Mouse (Mus musculus): ENCODE results near the gene Dock9.

- TF ChIP-seq POLR2A (IDR thresholded peaks at IDR 0.05; ENCODE audit: insufficient read length, low read depth) (no peak), CEBPB (IDR thresholded peaks at IDR 0.05; ENCODE audit: insufficient read depth, poor library complexity, severe bottlenecking) (no peak), MAX (IDR thresholded peaks at IDR 0.05; ENCODE audit: low read depth) (no peak), REST (IDR thresholded peaks at IDR 0.05; ENCODE audit: insufficient read depth, insufficient read length) (no peak), USF1 (IDR thresholded peaks at IDR 0.05; ENCODE audit: low read depth) (no peak)
Measured at GRCm38 (mm10) chr14:121793639-121794038, 4.0 kb downstream of the Dock9 start.

Data from myocyte (in vitro differentiated cells).